Mouse (Mus musculus): ENCODE measurements at regions not wholly inside any gene's neighbourhood (a gene's known extent, or its start where the extent isn't known, plus 50 kb on each side); places are given as distances from the start of the nearest gene placed in this dataset.

DNA sequence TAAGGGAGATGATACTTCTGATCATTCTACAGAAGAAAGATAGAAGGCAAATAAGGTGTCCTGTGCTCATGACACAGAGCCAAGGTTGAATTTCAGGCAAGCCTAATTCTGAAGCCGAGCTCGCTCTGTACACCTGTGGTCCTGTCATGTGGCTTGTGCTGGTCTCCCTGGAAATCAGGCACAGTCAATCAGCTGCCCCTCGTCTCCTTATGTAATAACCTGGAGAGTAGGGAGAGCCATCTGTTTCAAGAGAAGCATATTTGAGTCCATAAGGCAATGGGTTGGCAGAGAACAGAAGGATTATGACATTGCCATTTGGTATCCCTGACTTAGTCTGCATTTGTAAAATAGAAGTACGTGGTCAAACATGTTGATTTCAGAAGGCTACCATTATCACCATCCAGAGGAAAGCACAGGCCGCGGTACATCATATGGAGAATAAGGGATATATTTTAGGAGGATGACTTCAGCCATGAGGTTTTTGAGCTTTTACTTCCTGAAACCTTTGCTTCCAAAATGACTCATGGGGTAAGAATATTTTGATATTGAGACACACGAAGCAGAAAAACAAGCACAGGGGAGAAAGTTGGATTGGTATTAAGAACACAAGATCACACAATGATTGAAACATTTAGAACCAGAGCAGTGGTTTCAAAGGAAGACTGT is 211.9 kb downstream of the Btg1 start:
- TF ChIP-seq CTCF (IDR thresholded peaks at IDR 0.05) = no peak
- TF ChIP-seq EP300 (IDR thresholded peaks at IDR 0.05) = no peak
